Mouse (Mus musculus) heart, adult 2 months (tissue): Measurements from ENCODE around the gene Clip1. TPM values are rescaled to one million over a fixed set of nuclear protein-coding genes. Genes with fewer than 3 reads are reported as not detected.

Source experiments
- DNase-seq, 2 experiments: peaks; one replicate each; pipeline ENCODE4 v3.0.0; 2021
- H3K27ac ChIP-seq: fragments of 200-600 bp; 2 replicates; pipeline ENCODE4 v1.8.1; 2022
- H3K27me3 ChIP-seq: fragments of 200-500 bp; 2 replicates; pipeline ENCODE4 v1.6.1; 2012; ENCODE audit warnings: mild to moderate bottlenecking, low read length, inconsistent platforms, mixed read lengths; ENCODE audit not compliant: control insufficient read depth, insufficient read depth
- H3K36me3 ChIP-seq: fragments of 200-500 bp; 2 replicates; pipeline ENCODE4 v1.6.1; 2012; ENCODE audit warnings: low read length, inconsistent platforms; ENCODE audit not compliant: control insufficient read depth, insufficient read depth
- H3K4me1 ChIP-seq: fragments of 200-500 bp; 2 replicates; pipeline ENCODE4 v1.6.1; 2011; ENCODE audit warnings: low read length; ENCODE audit not compliant: control insufficient read depth, insufficient read depth
- H3K4me3 ChIP-seq: fragments of 200-600 bp; 2 replicates; pipeline ENCODE4 v1.8.1; 2022
- H3K79me2 ChIP-seq: fragments of 200-500 bp; replicated peaks from 2 replicates; pipeline ENCODE4 v1.6.1; 2012; ENCODE audit warnings: mild to moderate bottlenecking, inconsistent platforms, low read length, moderate library complexity, mixed read lengths; ENCODE audit not compliant: control insufficient read depth, insufficient read depth
- H3K9ac ChIP-seq: fragments of 200-500 bp; 2 replicates; pipeline ENCODE4 v1.6.1; 2012; ENCODE audit warnings: low read depth, mild to moderate bottlenecking, control low read depth, inconsistent platforms, low read length, mixed read lengths
- CTCF ChIP-seq: fragments of 200-600 bp; IDR thresholded peaks from 2 replicates; pipeline ENCODE4 v1.8.1; 2022; ENCODE audit warnings: antibody characterized with exemption, mild to moderate bottlenecking, moderate library complexity
- EP300 ChIP-seq: fragments of 200-500 bp; IDR thresholded peaks from 2 replicates; pipeline ENCODE4 v1.6.1; 2011; ENCODE audit warnings: low read depth, low read length, control low read depth; ENCODE audit not compliant: insufficient read depth
- POLR2A ChIP-seq: fragments of 200-500 bp; IDR thresholded peaks from 2 replicates; pipeline ENCODE4 v1.6.1; 2011; ENCODE audit warnings: mild to moderate bottlenecking, low read depth, low read length, control low read depth; ENCODE audit not compliant: insufficient read depth
- WGBS: fragments of 180-500 bp; shearing (Covaris S2); methylation state at CpG from one replicate; pipeline ENCODE4 v1.1.7; 2018; 5-methylcytosine and 5-hydroxymethylcytosine counted together
- intact Hi-C: fragments of 180-260 bp; cut with DNase I; formaldehyde crosslinking; loops from one replicate; pipeline ENCODE4 v1.15.1; 2025
- polyA plus RNA-seq: library from polyadenylated mRNA; depleted of rRNA; stranded (reverse); fragments of >200 nt; gene quantifications from 2 replicates; pipeline ENCODE4 v1.2.3, GENCODE M21; 2012
- total RNA-seq, 2 experiments: library from RNA; stranded (reverse); gene quantifications; 2 replicates each; pipeline ENCODE4 v1.2.3; 2021

Gene Clip1
- total and polyA plus RNA-seq, 3 experiments: 77.2 to 195 (median 156) TPM

DNA sequence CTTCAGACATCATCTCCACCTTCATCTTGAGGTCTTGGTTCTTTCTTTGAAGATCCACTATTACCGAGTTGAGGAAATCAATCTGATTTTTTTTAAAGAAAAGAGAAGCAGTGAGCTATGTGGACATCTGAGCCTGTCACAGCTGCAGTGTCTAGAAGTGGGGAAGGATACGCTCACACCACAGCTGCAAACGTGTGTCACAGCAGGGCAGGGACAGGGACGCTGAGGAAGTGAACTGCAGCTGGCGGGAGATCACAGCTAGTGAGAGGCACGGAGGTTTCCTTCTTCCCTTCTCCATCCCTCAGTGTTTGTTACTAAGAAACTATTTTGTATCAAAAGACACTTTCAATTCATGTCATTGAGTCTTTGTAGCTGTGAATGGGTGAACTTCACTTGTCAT, 104.4 kb downstream of the Clip1 start:
- no peaks in the 10 kb centered on the region for H3K36me3 ChIP-seq
- H3K4me3 ChIP-seq: no peak overlapping the region
- peaks cover 3% of the 10 kb centered on the region; the same call in 1 of the 2 replicates for H3K4me1 ChIP-seq
- TF ChIP-seq POLR2A: no peak
- TF ChIP-seq CTCF: no peak
- no peak for TF ChIP-seq EP300
- H3K79me2 ChIP-seq: no peaks in the 10 kb centered on the region
- H3K9ac ChIP-seq: no peak overlapping the region
- WGBS: 79% methylated on average over 6 of the region's 6 CpGs
- H3K27me3 ChIP-seq: no peaks in the 10 kb centered on the region
- H3K27ac ChIP-seq: no peak overlapping the region
- intact Hi-C loops: no loop called here
- DNase-seq: no peak

DNA sequence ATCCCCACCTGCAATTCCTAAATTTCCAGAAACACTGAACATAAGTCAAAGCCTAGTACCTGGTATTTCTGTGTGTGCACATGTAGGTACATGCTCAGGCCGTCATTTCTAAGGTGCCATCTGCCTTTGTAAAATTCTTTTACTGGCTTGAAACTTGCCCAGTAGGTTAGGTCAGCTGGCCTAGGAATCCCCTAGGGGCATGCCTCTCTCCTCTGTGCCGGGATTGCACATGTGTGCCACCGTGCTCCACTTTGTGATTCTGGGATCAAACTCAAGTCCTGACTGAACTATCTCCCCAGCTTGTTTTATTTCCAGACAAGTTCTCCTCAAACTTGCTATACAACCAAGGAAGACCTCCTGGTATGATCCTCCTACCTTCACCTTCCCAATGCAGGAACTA, 107.7 kb downstream of the Clip1 start:
- no peak overlapping the region for H3K9ac ChIP-seq
- TF ChIP-seq EP300 (no peak), CTCF (no peak), POLR2A (no peak)
- WGBS: 75% methylated on average over 3 of the region's 3 CpGs
- H3K27ac ChIP-seq: no peak overlapping the region
- no peaks in the 10 kb centered on the region; the same call in 1 of the 2 replicates for H3K4me1 ChIP-seq
- intact Hi-C loops: no loop called here
- no peaks in the 10 kb centered on the region for H3K79me2 ChIP-seq
- H3K4me3 ChIP-seq: no peak overlapping the region
- DNase-seq: no peak
- no peaks in the 10 kb centered on the region for H3K27me3 ChIP-seq
- H3K36me3 ChIP-seq: no peaks in the 10 kb centered on the region

DNA sequence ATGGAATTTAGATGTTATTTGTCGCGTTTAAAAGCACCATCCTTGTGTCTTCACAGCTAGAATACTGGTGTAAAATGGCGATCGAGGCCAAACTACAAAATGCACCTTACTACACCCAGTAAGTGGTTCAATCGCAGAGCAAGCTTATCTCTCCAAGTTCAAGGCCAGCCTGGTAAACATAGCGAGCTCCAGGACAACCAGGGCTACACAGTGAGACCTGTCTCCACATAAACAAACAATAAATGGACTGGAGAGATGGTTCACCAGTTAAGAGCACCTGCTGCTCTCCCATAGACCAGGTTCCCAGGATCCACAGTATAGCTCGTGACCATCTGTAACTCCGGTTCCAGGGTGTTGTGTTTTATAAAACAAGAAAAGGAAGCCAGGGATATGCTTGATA, 111.1 kb downstream of the Clip1 start:
- no peak overlapping the region; the same call in 1 of the 2 replicates for H3K27ac ChIP-seq
- WGBS: 63% methylated on average over 8 of the region's 8 CpGs

DNA sequence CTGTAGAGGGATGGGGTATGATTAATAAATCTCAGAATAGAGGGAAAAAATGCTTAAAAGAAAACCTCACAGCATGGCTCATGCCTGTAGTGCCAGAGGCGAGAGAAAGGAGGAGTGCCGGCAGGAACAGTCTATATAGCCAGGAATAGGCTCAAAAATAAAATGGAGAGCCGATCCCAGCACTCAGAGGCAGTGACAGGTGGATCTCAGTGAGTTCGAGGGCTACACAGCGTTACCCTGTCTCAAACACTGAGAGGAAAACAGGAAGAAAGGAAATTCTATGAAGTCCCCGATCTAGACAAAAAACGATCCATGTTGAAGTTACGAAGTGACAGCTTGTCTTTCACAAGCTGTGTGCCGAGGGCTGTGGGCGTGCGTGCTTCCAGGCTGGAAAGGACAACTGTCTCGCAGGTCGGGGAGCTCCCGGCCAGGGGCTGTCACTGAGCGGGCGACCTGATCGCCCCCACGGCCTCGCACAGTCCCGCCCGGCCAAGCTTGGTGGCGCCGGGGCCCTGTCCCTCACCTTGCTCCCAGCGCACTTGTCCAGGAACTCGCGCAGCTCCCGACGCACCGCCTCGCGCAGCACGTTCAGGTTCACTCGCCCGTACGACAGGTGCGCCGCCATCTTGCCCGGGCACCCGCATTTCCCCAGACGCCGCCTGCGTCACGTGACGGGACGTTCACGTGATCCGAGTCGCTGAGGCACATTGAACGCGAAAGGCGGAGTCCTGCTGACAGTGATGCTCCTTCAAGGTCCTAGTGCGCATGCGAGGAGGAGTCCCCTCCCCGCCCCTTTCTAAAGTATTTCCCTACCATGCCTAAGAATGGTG, 111.8 kb downstream of the Clip1 start, which contains the start of gene Vps33a:
Vps33a (minus strand) TSS at position 682 of the 830 bp plus-strand sequence.
- Histone ChIP-seq H3K9ac (peak within 1 kb of the TSS; percentile 98), H3K4me3 (peak within 1 kb of the TSS; percentile 66), H3K36me3 (no peaks in the 10 kb centered on the region), H3K27me3 (no peaks in the 10 kb centered on the region), H3K79me2 (peaks cover 4% of the 10 kb centered on the region; the same call in 1 of the 2 replicates), H3K4me1 (no peaks in the 10 kb centered on the region), H3K27ac (peak within 1 kb of the TSS; percentile 86)
- TF ChIP-seq POLR2A (peak; percentile 91), EP300 (peak; percentile 92), CTCF (no peak)
- under 1% methylated on average over 54 of the region's 54 CpGs for WGBS
- DNase-seq: peak; percentile 96 to 97
- intact Hi-C loops: no loop called here

More for the DNA sequence above, 111.1 kb downstream of the Clip1 start:
- peak overlapping the region; percentile 66 for H3K4me3 ChIP-seq
- no peaks in the 10 kb centered on the region for H3K36me3 ChIP-seq
- no peaks in the 10 kb centered on the region for H3K4me1 ChIP-seq
- no peaks in the 10 kb centered on the region for H3K27me3 ChIP-seq
- TF ChIP-seq POLR2A (no peak), EP300 (no peak), CTCF (no peak)
- DNase-seq: no peak
- intact Hi-C loops: no loop called here
- peaks cover 4% of the 10 kb centered on the region; the same call in 1 of the 2 replicates for H3K79me2 ChIP-seq
- no peak overlapping the region for H3K9ac ChIP-seq

DNA sequence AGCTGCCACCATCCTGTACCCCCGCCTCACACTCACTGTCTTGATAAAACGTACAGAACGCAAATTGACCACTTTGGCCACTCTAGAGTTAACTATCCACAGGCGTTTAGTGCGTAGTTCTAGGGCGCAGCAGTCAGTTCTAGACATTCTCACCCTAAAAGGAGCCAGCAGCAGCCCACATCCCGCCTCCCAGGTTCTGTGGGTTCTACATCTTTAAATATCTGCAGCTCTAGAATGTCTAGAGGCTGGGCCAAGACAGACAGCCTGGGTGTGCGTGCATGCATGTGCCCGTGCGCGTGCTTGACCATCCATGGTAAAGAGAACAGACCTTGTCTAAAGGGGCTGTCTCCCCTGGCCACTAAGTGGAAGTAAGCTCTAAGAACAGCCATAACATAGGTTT, 123.3 kb downstream of the Clip1 start:
- Histone ChIP-seq H3K9ac (no peak overlapping the region), H3K36me3 (no peaks in the 10 kb centered on the region), H3K27ac (no peak overlapping the region), H3K4me3 (no peak overlapping the region), H3K27me3 (no peaks in the 10 kb centered on the region), H3K4me1 (no peaks in the 10 kb centered on the region), H3K79me2 (peaks cover 5% of the 10 kb centered on the region; the same call in 1 of the 2 replicates)
- intact Hi-C loops: no loop called here
- no peak for DNase-seq
- WGBS: 93% methylated on average over 11 of the region's 11 CpGs
- TF ChIP-seq CTCF: no peak
- no peak for TF ChIP-seq POLR2A
- TF ChIP-seq EP300: no peak

DNA sequence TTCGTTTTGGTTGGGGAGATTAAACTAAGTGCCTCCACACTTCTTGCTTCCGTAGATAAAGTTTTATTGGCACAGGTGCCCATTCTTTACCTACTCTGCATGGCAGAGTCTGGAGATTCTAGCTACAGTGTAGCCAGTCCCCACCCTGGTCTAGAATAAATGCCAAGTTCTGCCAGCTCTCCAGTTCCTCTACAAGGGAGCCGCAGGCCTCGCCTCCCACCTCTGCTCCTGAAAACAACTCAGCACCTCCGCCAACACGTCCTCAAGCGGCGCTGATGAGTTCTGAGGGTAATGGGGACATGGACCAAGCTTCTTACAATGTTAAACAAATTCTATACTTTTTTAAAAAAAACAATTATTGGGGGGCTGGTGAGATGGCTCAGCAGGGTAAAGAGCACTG, 124.8 kb downstream of the Clip1 start:
- no peak overlapping the region for H3K9ac ChIP-seq
- H3K27me3 ChIP-seq: no peaks in the 10 kb centered on the region
- TF ChIP-seq EP300: no peak
- no peak for TF ChIP-seq CTCF
- TF ChIP-seq POLR2A: no peak
- H3K79me2 ChIP-seq: peaks cover 5% of the 10 kb centered on the region; the same call in 1 of the 2 replicates
- H3K36me3 ChIP-seq: no peaks in the 10 kb centered on the region
- H3K27ac ChIP-seq: no peak overlapping the region
- intact Hi-C loops: no loop called here
- H3K4me3 ChIP-seq: no peak overlapping the region
- H3K4me1 ChIP-seq: no peaks in the 10 kb centered on the region
- 92% methylated on average over 8 of the region's 8 CpGs for WGBS
- DNase-seq: peak in 1 of 2 experiments; percentile 8
